Mouse (Mus musculus): ENCODE measurements at regions not wholly inside any gene's neighbourhood (a gene's known extent, or its start where the extent isn't known, plus 50 kb on each side); places are given as distances from the start of the nearest gene placed in this dataset.

DNA sequence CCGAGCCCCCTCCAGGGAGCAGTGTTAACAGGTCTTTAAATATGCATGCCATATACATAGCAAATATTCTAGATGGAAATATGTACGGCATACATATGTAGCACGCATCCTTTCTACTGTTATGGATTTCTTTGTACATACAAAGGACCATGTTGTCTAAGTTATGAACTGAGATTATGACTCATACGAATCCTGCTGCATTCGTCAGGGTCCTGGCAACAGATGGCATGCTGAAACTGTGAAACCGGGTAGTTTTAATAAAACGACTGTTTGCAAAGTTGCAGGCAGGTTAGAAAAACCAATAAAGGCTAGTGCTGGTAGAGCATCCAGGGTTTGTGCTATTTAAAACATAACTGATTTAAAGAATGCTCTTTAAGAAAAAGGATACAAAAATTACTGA is 88.8 kb upstream of the Tlk1 start:
- no peak for DNase-seq

DNA sequence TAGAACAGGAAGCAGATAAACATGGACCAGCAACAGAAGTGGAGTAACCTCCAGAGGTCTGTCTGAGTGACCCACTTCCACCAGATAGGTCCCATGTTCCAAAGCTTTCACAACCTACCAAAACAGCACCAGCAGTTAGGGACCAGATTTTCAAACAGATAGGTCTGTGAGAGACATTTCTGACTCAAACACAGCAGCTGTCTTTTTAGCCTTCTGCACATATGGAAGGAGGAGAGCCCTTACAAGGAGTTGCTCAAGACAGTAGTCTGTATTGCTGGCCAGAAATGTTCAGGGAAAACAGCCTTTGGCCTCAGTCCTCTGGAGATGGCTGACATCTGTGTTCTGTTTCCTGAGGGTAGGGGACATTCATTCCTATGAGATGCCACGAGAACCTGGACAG is 83.9 kb upstream of the Tlk1 start:
- no peak for DNase-seq

DNA sequence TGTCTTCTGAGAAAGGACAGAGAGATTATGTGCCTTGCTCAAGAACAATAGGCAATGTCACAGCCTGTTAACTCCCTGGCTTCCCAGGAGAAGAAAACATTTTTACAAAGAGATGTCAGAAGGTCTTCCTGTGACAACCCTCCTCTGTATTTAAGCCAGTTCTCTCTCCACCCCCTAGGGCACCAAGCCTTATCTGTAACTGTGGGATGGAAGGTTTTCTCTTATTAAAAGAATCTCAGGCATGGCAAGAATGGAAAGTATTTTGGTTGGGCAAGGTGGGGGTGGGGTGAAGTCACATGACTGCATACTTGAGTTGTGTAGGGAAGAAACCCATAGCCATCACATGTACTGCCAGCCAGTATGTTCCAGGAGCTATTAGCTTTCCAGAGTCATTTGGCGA is 83.1 kb upstream of the Tlk1 start:
- DNase-seq, result no peak

DNA sequence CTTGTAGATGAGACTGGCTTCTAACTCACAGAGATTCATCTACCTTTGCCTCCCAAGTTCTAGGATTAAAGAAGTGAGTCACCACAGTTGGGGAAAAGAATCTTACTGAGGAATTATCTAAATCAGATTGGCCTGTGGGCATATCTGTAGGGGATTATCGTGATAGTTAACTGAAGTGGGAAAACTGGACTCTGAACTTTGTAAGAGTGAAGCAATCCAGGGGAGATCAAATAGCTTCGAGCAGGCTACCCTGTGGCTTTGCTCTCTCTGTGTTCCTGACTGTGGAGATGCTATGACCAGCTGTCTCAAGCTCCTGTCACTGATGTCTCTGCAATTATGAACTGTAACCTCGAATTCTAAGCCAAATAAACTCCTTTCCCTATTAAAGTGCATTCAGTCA is 80.7 kb upstream of the Tlk1 start:
- no peak for DNase-seq

DNA sequence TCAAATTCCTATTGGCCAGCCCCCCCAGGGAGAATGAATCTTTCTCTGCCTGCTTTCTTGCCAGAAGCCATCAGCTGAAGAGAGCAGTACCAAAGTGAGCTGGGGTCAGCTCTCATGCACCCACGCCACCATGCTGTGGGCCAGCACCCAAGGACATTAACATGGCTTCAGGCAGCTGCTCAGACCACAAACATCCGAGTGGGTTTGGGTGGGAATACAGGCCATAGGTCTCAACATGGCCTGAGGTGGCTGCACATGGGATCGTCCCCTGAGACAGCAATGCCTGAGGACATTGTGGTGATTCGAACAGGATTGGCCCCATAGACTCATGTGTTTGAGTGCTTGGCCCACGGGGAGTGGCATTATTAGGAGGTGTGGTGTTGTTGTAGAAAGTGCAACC is 78.9 kb upstream of the Tlk1 start:
- DNase-seq, result no peak

DNA sequence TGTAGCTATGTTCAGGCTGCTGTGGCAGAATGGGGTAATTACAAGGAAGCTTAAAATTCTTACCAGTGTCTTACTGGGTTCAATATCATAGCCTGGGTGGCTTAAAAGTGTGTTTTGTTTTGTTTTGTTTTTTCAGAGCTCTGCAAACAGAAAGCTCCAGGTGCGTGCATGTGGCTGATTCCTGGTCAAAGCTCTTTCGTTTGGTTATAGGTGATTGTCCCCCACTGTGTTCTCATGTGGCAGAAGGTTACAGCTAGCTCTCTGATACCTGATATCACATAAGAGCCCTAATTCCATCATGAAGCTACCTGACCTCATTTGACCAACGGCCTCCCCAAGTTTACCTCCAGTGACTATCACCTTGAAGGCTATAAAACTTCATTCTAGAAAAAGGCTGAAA is 76.7 kb upstream of the Tlk1 start:
- no peak for DNase-seq

DNA sequence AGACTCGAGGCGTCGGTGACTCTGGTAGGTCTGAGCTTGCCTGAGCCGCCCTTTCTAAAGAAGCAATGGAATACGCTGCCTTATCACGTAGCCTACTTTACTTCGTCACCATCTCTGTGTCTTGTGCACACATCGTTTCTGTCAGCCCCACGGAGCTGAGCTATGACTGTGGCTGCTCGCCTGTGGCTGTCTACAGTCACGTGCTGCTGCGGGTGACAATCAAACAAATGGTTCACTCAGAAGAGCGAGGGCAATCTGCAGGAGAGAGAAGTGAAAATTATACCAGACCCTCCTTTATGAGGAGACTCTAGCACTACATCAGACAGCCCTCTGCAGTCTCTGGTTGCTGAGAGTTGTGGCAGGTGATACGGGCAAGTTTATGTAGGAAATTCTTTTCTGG is 76.0 kb upstream of the Tlk1 start:
- no peak for DNase-seq

DNA sequence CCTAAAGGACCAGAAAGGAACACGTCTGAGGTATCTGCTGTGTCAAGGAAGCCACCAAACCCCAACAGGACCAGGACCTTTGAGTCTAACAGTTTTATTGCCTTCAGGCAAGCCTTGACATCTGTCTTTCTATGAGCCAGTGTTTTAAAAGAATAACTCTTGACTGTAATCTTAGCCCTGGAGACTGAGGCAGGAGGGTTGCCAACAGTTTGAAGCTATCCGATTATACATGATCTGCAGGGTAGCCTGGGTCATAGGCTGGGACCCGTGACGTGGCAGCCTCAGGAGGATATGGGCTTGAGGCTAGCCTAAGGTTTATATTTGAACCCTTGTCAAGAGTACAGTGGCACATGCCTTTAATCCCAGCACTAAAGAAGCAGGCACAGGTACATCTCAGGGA is 73.5 kb upstream of the Tlk1 start:
- no peak for DNase-seq

DNA sequence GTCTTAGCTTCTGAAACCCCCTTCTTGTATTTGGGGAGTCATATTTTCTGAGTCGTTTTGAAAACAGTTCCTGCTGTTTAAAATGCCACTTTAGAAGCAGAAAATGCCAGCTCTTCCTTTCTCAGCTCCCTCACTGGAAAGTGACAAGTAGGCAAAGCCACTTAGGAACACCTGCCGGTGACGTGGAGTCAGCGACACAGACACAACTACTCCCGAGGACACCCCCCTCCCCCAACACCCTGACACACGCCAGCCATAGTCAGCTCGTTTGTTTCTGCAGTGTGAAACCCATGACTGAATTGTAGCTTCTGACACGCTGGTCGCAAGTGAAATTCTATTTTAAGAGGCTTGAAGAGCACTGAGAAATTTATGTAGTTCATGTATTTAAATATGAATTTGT is 72.9 kb upstream of the Tlk1 start:
- no peak for DNase-seq

DNA sequence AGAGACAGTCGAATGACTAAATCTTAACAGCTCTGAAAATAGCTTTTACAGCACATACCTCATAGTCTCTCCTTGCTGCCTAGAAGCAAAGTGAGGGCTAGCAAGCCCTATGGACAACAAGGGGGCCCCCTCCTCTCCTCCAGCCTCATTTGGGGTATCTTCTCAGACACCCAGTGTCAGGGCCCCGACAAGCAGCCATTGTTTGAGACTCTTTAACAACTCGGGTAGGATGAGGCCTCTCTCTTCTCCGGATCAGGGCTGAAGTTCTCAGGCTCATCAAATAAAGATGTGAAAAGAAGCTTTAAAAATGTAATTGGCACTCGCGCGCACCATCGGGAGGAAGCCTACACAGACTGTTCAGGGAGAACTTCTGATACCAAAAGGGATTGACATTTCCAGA is 71.8 kb upstream of the Tlk1 start:
- no peak for DNase-seq

DNA sequence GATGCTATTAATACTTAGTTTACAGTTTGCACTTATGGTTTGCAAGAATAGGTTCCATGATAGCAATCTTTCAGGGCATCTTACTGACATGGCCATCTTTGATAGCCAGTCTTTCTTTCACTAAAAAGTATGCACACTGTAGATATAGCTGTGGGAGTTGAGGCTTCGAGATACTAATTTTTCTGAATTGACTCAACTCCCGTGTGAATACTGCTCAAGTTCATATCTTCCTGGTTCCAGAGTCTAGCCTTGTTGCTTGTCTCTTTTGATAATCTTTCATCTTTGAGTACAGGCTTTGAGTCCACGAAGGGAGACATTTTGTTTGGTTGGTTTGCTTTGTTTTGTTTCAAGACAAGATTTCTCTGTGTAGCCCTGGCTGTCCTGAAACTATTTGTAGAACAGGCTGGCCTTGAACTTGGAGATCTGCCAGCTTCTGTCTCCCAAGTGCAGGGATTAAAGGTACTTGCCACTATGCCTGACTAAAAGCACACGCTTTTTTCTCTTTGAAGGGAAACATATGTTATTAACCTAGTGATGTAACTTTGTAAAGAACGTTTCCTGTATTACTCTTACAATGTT is 64.1 kb upstream of the Tlk1 start:
- DNase-seq, result peak in 1 of 2 experiments; percentile 35

DNA sequence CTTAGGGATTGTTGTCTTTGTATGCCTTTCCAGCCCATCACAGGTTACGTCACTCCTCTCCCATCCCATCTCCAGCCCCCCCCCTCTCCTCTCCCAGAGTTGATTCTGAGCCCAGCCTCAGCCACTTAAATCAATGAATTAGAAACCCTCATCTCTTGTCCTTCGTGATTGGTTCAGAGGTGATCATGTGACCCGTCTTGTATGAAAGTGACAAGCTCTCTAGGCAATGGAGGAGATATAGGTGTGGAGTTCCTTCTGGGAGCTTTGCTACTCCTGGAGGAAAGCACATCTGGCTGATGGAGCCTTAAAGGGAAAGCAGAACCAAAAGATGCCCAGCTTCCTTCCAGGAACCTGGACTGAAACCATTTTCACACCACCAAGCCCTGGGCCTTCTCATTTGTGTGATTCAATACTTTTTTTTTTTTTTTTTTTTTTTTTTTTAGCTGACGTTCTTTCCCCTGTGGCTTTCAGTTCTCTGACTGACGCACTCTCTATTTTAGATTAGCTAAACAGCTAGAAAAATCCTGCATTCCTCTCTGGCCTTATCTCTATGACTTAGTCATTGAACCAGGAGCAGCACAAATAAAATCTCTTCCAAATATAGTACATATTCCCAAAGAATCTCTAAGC is 63.4 kb upstream of the Tlk1 start:
- DNase-seq, result no peak

DNA sequence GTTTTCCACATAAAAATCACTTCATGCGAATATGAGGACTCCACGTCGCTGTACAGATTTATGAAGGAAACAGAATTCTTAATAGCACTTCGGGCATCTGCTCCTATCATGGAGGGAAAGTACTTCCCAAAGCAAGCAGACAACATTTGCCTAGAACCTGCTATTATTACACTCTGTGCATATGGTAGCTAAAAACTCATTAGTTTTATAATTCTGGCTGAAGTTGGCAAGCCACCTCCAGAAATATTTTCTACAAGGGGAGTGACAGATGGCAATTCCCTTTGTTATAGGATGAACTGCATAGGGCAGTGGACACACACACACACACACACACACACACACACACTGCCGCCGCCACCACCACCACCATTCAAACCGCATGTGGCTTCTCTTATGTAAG is 61.3 kb upstream of the Tlk1 start:
- DNase-seq, result peak; percentile 20 to 41

DNA sequence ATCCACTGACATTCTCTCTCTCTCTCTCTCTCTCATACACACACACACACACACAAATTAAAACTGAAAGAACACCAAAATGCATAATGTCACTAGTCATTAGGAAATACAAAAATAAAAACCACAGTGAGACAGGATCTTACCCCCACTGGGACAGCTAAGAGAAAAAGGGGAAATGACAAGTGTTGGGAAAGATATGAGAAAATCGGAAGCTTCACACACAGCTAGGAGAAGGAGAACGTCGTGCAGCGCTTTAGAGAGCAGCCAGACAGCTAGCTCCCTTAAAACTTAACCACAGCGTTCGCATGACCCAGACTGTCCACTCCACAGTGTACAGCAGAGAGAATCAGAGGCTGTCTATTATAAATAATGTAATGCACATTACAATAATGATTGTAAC is 60.1 kb upstream of the Tlk1 start:
- no peak for DNase-seq

DNA sequence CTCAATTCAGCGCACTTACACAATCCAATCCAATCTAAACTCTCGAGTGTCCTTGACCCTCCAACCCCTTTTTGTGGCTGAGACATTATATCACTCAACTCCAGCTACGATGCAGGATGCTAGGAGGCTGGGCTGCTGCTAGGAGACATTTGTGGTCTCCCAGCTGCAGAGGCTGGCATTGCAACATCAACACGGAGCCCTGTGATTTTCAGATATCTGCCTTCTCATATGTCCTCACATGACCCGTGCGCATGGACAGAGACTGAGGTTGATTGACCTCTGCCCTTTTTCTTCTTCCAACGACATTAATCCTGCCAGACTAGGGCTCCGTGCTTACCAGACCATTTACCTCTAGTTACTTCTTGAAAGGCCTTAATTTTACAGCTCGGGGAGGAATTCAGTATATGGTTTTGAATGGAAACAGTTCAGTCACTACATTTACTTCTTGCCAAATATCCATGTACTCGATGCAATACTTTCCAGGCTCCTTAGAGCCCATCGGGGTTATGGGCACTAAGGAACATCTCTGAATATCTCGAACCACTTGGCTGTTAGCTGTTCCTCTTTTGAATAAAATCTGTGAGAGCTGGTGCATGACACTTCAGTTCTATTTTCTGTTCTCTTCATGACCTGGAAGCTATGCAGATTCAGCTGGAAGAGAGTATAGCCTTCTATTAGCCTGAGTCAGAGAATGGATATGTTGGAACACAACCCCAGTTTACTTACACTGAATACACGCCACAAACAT is 52.0 kb upstream of the Tlk1 start:
- no peak for DNase-seq

DNA sequence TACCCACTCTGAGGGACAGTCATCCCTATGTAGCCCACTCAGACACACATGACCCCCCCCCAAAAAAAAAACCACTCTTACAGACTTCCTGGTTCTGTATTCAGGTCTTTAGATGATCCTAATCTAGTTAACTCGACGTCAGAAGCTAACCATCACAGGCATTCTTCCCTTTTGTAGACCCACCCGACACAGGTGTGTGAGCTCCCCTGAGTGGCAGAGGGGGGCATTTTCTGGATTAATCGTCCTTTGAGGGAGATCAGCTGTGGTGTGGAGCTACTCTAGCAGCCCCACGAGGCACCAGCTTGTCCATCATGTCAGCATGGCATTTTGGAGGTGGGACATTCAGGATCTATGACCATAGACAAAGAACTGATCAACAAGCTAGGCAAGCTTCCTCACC is 50.7 kb upstream of the Tlk1 start:
- DNase-seq, result no peak
